Mouse (Mus musculus): ENCODE data around the gene 4930550L24Rik. TPM values are rescaled to one million over a fixed set of nuclear protein-coding genes. Genes with fewer than 3 reads are reported as not detected.

The 4930550L24Rik gene
- total RNA-seq (2021): not detected

DNA sequence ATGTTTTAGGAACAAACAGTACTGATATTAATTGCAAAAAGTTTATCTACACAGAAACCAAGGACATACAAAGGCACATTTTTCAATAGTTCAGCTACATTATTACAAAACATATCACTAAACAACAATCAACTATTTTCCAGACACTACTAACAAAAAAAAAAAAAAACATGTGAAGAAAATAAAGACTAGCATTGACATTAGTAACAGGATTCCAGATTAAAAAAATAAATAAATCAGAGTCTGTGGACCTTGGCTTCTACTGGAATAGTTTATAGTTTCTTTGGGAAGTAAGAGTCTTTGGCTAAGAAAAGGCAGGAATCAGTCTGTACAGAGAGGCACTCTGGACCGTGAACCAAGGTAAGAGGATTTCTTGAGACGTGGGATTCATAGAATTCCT lies at the start of gene 4930550L24Rik:
Gene 4930550L24Rik, plus strand, starts transcription at position 301 of the 400 bp plus-strand sequence.
- DNase-seq: no peak

DNA sequence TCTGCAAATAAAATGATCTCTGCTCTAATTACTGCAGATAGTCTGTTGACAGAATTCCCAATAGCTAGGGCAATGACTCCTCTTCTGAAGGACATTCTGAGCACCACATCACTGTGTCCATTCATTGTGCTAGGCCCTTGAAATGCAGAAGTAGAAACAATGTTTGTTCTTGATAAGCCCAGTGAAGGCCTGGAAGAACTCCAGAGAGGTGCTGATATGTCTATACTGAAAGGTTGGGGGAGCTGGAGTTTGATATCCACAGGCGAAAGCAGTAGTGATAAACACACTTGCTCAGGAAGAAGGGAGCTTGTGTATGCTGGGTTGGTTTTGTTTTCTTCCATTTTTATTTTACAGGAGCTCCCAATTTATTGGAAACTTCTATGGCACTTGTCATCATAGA lies 8.4 kb upstream of the 4930550L24Rik start:
- DNase-seq: no peak

DNA sequence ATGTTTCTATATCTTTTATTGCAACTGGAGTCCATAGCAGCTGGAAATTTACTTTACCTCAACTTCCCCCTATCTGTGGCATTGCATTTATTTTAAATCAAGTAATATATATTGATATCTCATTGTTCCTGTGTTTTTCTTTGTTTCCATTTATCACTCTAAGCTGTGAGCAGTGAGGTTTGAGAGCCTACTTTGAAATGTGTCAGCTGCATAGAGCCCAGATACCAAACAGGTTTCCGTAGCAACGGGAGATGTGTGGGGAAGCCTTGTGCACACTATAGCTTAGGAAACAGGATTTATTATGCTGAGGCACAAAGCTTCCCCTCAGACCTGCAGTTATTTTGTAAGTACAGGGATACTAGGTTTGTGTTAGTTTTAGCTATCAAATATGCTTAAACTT lies 58.8 kb downstream of the 4930550L24Rik start:
- DNase-seq: no peak
